Mouse (Mus musculus): ENCODE data around the gene Ing4.

GRCm38 (mm10) chr6:125089521-125090321 is 50.2 kb downstream of the Ing4 start:
- TF ChIP-seq POLR2A (IDR thresholded peaks at IDR 0.05; ENCODE audit: low read depth, low read length) (no peak), CTCF (conservative IDR thresholded peaks at IDR 0.05; ENCODE audit: insufficient read depth, insufficient read length, low read depth, low read length) (no peak)

All from kidney, adult 2 months (tissue).